Mouse (Mus musculus): ENCODE data around the gene Cep164.

DNA sequence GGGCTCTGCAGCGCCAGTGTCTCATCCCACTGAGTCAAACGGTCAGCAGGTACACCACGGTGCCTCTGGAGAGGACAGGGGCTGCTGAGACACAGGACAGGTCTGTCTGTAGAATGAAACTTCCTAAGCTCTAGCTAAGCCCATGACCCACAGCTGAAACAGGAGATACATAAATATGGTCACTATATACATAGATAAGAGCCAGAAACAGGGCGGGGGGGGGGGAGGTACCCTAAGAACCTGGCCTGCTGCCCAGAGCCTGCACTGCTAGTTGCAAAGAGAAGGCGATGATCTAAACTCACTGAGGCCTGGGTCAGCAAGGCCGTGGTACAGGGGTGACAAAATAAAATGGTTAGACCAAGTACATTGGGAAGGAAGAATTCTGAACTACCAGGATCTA, 40.9 kb downstream of the Cep164 start:
- TF ChIP-seq CTCF (IDR thresholded peaks at IDR 0.05; ENCODE audit: low read depth, low read length) (no peak), POLR2A (IDR thresholded peaks at IDR 0.05; ENCODE audit: borderline replicate concordance, low read depth, low read length) (no peak)

All from bone marrow macrophage, adult 2 months (primary cell).